Mouse (Mus musculus) urinary bladder, postnatal 0 days (tissue): Measurements from ENCODE around the gene Olfr987. TPM values are rescaled to one million over a fixed set of nuclear protein-coding genes. Genes with fewer than 3 reads are reported as not detected.

Experiments
- polyA plus RNA-seq: library from polyadenylated mRNA; unstranded; fragments of >200 nt; fragmentation: Nextera tagmentation; extraction: Ambion mirVana; gene quantifications from 2 replicates; pipeline ENCODE4 v1.2.1, GENCODE M21; 2015

Gene Olfr987
- polyA plus RNA-seq = not detected in 2 replicates

DNA sequence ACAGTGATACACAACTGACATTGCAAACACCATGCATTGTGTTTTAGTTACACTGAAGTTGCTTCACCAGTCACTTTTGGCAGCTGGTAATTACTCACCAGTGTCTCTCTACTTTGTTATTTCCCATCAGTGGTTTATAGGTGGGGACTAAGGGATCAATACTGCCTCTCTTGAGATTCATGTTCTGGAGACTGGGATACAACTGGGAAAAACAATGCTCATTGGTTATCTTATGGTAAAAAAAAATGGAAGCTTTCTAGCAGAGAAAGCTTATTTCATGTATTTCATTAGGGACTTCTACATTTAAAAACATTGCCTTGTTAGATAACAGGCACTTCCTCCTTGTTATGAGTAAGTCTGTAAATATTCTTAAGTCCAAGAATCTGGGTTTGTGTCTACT is at the start of gene Olfr987:
Gene Olfr987, minus strand, starts transcription at position 101 of the 400 bp plus-strand sequence.

GRCm38 (mm10) chr2:85363127-85363526 is 24.0 kb upstream of the Olfr987 start, which contains the start of gene Olfr988:
Olfr988 (minus strand) TSS chr2:85363227.

Other genes with a start within 250 kb of the Olfr987 start
- gene Aplnr, start 203.1 kb downstream of the Olfr987 start, polyA plus RNA-seq = 10.4 and 12.2 TPM in 2 replicates
- gene Lrrc55, start 142.1 kb downstream of the Olfr987 start, polyA plus RNA-seq = 0.92 and 1.1 TPM in 2 replicates
- not detected in 2 replicates for gene Olfr988, start 23.9 kb upstream of the Olfr987 start, polyA plus RNA-seq
- not detected in 2 replicates for gene Olfr992, start 70.2 kb upstream of the Olfr987 start, polyA plus RNA-seq
- not detected in 2 replicates for gene Olfr993, start 75.6 kb upstream of the Olfr987 start, polyA plus RNA-seq
- gene Olfr994, start 97.1 kb upstream of the Olfr987 start, polyA plus RNA-seq = not detected in 2 replicates
- gene Olfr995, start 104.3 kb upstream of the Olfr987 start, polyA plus RNA-seq = not detected in 2 replicates
- gene 4833423E24Rik, start 179.7 kb upstream of the Olfr987 start, polyA plus RNA-seq = not detected in 2 replicates
- gene Olfr996, start 239.9 kb upstream of the Olfr987 start, polyA plus RNA-seq = not detected in 2 replicates
- not detected in 2 replicates for gene Olfr998, start 249.6 kb upstream of the Olfr987 start, polyA plus RNA-seq